Mouse (Mus musculus): Measurements from ENCODE around the gene Chil6.

Chil6 gene

DNA sequence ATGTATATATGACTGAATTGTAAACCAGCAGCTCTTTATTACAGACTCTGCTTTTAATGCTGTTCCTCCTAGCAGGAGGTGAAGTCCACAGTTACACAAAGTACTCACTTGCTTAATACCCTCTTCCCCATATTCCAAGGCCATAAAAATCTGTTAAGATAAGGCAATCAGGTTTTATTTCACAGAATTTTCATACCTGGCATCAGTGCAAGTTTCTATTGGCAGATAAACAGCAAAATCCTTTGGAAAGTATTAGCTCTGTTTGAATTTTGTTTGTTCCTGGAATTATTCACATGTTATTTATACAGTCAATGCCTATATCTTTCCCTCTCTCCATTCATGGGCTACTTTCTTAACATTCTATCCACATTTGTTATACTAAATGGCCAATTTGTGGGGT, at the start of gene Chil6:
Gene Chil6 (minus strand): TSS at position 101 of the 400 bp plus-strand sequence.
- DNase-seq (ENCODE audit: low spot score) = no peak

DNA sequence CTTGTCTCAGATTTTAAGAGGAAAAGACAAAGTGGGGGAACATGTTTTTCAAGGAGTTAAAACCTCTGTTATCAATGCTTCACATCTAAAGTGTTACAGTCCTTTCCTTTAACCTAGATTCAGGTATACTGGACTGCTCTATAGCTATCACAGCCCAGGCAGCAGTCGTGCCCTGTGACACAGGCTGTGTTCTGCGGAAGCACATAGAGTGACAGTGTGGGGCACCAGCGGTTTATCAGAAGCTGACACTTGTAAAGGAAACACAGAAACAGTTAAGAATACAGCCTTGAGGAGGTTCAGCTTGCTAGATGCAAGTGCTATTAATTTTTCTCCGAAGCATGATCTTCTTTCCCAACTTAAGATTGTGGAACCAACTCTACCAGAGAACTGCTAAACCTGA, 46.6 kb upstream of the Chil6 start:
- DNase-seq (ENCODE audit: low spot score) = no peak

DNA sequence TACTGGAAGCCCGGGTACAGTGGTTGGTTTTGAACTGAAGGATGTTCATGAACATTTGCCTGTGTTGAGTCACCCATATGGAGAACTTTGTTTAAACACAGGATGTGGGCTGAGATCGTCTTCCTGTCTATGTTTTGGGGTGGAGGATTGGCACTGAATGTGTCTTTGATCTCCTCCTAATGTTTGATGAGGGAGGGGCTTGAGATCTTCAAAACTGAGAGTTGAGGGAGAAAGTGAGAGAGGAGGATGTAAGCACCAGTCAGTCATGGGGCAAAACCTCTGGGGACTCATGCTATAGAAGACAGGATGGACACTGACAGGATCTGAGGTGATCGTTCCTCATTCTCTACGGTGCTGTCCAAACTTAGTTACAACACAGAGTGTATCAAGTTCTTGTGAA, 43.6 kb upstream of the Chil6 start:
- DNase-seq (ENCODE audit: low spot score) = no peak

DNA sequence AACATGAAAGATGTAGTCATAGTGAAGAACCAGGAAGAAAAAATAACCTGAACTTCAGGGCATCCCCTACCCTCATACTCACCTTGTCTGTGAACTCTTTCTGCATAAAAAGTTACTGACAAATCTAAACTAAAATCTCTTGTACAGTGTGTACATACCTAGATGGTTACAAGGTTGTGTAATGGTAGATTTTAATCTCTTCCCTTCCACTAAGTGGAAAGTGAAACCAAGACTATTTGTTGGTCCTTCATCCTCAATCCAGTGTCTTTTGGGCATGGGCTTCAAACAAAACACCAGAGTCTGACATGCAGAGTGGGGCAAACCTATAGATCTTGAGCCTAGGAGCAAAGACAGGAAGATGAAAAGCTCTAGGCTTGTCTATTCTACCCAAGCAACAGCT, 43.0 kb upstream of the Chil6 start:
- DNase-seq (ENCODE audit: low spot score) = no peak

DNA sequence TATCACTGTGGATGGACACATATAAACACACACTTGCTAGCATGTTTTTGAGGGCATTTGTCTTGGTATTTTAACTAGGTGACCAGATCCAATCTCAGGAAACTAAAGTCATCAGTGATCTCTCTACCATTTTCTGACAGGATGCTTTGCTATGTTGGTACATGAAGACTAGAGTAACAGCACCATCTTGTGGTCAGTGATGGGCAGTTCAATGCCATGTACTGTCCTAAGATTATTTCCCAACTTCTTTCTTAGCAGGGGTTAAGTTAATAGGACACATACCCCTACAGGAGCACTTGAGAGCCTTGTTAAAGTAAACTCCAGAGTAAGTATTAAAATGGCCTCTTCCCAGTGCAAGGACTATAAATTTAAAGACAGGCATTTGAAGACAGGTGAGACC, 42.6 kb upstream of the Chil6 start:
- DNase-seq (ENCODE audit: low spot score) = peak; percentile 10
